Mouse (Mus musculus) thymus, postnatal 0 days (tissue): ENCODE measurements around the gene Rbm18. TPM values are rescaled to one million over a fixed set of nuclear protein-coding genes. Genes with fewer than 3 reads are reported as not detected.
A peak's percentile ranks its signal among the peaks of the same experiment; 100 is the strongest.
"Not testable (repeated sequence)": the region's sequence is repeated elsewhere in the genome, so short reads cannot be mapped to it uniquely, and the experiment has no call there.

Source experiments
- DNase-seq: peaks from one replicate; pipeline ENCODE4 v3.0.0-alpha.2; 2015; ENCODE audit warnings: low spot score
- polyA plus RNA-seq: library from polyadenylated mRNA; unstranded; fragments of >200 nt; fragmentation: Nextera tagmentation; extraction: Ambion mirVana; gene quantifications from 2 replicates; pipeline ENCODE4 v1.2.1, GENCODE M21; 2015

The Rbm18 gene
- 48.4 and 51.8 TPM in 2 replicates for polyA plus RNA-seq

DNA sequence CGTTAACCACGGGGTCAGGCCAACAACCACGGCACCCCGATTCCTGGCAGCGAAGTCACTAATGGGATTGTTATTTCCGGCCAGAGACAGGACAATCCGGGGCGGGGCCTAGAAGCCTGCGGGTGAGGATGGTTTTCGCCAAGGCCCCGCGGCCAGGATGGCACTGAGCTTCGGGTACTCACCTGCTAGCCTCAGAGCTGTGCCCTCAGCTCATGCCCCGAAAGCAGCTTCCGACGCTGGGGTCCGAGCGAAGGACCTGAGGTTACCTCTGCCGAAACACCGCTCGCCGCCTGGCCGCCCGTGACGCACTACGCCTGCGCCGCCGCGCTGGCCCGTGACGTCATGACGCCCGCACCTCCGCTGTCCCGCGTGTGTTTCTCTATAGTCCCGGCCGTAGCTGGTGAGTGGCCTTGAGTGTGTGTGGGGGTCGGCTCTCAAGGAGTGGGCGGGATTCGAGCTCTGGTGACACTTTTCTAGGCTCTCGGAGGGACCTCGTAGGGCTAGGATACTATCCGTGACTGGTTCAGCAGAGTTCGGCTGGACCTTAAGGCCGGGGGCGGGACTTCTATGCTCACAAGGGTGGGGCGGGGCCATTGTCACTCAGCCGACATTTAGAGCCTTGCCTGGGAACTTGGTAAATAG, at the start of gene Rbm18, which contains the start of gene Mrrf:
Gene Rbm18 (minus strand): TSS at position 474 of the 642 bp plus-strand sequence.
Gene Mrrf (plus strand): TSS at position 90 of the 642 bp plus-strand sequence.
- peak; percentile 90 for DNase-seq

DNA sequence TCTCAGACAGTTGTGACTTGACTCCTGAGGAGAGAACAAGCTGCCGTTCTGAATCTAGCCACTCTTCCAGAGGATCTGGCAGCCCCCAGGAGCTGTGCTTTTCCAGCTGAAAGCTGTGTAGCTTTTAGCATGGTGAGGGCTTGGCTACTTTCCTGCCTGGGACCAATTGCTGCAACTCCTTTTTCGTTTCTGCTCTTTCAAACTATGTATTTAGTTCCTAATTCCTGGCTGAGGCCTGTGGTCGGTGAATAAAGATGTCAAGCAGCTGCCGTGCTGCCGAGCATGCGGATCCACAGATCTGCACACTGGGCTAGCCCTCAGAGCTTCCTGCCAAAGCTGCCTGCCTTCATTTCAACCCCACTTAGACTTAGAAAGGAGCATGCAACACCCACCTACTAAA, 48.3 kb upstream of the Rbm18 start:
- no peak for DNase-seq

DNA sequence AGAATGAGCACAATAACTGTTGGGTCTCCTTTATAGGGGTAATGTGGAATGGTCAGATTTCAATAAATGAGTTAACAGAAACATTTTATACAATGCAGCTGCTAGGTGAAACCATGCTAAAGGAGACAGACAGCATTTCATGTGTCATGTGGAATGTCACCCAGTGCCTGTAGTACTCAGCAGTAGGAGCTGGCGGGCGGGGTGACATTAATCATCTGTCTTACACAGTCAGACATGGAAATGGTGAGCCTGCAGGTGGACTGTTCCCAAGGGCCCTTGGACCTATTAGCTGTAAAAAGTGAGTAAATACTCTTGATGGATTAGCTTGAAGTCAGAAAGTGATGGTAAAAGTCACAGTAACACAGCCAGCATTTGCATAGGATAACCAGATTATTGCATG, 47.6 kb upstream of the Rbm18 start:
- no peak for DNase-seq

DNA sequence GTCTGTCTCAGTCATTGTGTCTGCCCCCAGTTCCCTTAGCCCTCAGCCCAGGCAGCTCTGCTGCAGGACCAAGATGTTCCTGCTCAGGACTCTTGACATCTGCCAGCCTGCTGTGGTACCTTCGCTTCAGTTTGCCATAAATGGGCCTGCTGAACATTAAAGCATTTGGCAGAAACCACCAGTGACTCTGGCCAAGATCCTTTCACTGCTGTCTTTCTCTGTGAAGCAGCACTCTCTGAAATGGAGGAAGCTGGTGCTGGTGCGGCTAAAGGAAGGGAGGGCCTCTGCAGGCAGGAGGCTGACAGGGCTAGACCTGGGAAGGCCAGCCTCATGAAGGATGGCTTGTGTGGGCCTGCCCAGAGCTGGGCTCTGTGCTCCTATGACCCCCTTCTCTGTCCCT, 46.7 kb upstream of the Rbm18 start:
- DNase-seq: no peak

DNA sequence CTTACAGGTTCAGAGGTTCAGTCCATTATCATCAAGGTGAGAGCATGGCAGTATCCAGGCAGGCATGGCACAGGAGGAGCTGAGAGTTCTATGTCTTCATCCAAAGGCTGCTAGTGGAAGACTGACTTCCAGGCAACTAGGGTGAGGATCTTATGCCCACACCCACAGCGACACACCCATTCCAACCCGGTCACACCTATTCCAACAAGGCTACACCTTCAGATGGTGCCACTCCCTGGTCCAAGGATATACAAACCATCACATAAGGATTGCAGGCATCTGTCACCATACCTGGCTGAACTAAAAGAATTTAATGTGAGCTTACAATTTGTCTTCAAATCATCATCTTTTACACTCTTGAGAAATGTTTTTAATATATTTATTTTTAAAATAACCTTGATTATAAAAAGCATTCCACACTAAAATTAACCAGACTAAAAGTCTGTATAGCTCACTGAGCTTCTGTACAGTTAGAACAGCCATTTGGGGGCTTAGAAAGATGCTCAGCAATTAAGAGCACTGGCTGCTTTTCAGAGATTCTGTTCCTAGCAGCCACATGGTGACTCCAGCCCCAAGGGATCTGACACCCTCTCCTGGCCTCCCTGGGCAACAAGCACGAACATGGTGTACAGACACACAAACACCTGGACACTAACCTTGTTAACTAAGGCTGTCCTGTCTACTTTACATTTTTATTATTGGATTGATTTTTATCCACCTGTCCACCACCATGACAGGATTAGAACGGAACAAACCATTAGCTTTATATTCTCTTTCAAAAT, 45.2 kb upstream of the Rbm18 start:
- DNase-seq: not testable (repeated sequence)

DNA sequence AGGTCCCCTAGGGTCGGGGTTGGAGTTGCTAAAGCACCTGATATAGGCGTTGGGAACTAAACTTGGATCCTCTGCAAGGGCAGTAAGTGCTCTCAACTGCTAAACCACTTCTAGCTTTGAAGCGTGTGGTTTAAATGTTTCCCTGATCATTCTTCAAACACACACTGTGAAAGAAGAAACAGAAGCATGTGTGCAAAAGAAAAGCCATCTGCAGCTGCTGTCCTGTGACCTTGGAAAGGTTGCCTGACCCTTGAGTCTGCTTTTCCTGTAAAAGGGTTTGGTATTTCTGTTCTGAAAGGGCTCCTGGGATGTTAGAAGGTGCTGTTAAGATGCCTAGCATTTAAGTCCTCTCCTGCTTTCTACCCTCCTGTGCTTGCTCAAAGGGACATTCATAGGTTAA, 42.9 kb upstream of the Rbm18 start:
- no peak for DNase-seq

DNA sequence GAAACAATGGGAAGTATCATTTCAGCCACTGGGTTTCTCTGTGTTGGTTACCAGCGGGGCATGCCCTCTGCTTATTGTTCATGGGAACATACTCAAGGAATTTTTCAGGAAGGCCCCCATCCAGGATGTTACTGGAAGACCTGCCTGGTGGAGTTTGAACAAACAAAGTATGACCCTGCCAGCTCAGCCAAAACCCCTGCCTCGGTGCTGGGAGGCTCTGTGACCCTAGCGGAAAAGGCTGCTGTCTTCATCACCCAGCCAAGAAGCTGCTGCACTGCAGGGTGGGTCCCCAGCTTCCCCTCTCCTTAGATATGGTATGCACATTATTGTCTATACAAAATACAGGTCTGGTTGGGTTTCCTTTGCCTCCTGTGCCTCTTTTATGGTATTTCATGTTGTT, 36.0 kb upstream of the Rbm18 start:
- DNase-seq: no peak

DNA sequence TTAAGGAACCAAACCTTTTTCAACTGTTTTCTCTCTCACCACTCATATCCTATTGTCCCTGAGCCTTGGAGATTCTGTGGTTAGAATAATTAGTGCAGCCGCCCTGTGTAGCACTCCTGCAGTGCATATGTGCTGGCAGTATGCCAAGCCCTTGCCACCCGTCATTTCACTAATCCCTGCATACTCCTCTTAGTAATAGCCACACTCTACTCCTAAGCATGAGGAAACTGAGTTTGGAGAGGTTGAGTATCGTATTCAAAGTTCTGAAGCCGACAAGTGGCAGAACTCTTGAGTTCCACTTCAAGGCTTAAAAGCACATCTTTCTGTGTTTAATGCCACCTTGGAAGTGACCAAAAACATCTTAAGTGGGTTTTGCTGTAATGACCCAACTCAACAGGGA, 35.6 kb upstream of the Rbm18 start:
- DNase-seq: no peak

DNA sequence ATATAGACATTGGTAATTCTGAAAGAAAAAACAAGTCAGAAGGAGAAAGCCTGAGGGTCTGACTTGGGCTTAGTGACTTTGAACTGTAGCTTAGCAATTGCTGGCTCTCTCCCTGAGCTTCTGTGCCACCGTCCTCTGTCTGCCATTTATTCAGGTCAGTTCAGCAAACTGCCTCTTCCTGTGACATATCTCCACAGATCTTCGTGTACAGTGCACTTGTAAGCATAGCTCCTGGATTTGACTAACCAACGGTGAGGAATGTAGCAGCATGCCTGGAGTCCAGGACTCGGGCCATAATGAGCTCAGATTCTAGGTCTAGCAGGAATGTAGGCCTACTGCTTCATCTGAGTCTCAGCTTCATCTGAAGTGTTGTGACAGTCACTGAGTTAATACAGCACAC, 32.6 kb upstream of the Rbm18 start:
- DNase-seq: peak; percentile 28

DNA sequence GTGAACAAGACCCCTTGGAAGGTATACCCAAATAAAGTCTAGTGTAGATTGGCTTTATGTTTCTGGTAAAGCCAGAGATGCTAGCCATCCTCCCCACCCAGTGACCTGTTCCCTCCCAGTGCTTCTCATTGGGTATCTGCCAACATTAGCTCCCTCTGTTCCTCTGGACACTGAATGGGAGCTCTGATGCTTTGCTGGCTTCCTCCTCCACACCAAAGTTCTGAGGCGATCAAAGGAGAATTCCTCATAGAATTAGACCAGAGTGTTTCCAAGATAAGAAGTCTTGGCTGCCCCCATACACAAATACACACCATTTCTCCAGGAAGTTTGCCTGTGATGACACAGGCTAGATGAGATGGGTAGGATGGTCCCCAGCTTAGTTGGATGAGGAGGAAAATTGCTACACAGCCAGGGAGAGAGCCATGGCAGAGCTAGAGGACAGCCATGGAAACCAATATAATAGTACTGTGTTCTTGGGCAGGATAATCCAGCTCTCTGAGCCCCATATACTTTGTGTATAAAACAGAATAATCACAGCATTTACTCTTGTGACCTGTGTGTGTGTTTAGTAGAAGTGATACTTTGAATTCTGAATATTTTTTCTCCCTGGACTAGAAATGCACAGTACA, 31.5 kb upstream of the Rbm18 start:
- DNase-seq: no peak

DNA sequence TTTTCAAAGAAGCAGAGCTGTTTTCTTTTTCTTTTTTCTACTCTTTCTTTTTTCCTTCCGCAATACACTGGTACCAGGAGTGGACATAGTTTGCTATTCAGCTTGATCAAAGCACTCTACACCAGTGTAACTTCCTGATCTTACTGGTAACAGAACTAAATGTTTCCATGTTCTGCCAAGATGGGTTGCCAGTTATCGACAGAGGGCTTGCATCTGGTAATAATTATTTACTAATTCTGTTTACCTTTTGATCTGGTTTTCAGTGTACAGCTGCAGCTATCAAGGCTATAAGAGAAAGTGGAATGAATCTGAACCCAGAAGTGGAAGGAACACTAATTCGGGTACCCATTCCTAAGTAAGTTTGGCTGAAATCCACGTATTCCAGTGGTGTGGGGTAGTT, 22.8 kb upstream of the Rbm18 start:
- DNase-seq: no peak

DNA sequence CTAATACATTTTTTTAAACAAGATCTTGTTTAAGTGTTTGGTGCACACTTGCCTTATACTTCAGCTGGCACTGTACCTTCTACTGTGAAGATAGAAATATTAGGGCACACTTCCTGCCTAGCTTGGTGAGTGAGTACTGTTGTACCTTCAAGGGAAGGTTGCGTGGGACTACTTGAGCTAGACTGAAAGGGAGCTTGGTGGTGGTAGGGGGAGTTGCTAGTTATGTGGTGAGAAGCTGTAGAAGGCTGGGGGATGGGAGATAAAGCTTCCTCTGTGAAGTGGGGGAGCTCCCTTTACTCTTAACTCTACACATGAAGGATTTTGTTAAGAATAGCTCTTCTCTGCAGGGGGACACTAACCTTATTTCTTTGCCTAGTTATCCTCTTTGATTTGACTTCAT, 20.9 kb upstream of the Rbm18 start:
- DNase-seq: peak; percentile 63

DNA sequence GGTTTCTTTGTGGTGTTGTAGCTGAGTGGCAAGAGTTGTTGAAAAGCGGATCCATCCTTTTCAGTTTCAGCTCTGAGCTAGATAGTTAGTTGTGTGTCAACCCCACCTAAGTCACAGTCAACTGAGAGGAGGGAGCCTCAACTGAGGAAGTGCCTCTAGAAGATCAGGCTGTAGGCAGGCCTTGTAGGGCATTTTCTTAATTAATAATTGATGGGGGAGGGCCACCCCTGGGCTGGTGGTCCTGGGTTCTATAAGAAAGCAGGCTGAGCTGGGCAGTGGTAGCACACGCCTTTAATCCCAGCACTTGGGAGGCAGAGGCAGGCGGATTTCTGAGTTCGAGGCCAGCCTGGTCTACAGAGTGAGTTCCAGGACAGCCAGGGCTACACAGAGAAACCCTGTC, 15.8 kb upstream of the Rbm18 start:
- DNase-seq: not testable (repeated sequence)

DNA sequence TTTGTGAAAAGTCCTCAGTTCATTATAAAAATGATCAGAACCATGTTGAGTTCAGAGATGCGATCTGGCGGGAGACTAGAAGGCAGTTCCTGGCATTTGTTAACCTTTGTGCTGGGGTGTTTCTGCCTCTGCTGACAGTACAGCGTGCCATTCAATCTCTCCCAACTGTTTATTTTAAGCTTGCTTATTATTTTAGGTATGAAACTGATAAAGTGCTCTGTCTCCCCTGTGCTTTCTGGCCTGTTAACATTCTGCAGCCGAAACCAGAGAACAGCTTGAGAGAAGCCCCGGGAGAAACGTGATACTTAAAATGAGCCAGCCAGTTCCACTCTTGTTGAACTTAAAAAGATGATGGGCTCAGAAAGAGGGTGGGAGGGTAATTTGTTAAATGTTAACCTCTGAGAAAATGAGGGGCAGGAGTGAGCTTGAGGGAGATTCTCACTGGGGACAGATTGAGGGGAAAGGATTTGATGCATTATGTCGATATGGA, 12.3 kb upstream of the Rbm18 start:
- no peak for DNase-seq

DNA sequence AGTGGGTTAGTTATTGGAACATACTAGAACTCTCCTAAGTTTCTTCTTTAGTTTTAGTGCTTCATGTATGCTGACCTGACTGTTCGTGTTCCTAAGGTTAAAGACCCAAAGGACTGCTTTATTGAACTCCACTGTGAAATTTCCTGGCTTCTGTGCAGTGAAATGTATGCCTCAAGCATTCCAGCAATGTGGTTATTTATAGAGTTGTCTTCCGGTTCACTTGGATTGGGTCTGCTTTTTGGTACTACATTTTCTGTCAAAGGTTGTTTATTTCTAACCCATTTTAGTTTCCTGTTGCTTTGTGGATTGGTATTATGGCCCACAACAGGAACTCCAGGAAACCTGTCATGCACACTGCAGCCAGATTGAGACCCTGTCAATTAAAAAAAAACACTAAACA, 2.5 kb upstream of the Rbm18 start:
- no peak for DNase-seq

DNA sequence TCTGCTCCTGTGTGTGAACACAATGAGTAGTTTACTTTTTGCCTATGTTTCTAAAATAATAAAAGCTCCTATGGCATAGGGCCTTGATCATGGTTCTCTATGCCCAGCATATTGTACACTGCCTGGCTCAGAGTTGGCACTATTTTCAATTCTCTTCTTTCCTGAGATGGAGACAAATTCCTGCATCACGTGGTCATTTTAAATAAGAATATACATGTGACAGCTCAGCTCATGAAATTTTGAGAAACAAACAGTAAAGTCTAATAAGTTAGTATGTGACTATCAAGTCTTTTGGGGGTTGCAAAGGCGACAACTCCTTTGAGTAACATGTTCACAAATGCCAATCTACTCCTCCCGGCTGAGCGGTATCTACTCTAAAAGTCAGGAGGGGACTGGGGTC, 686 bp downstream of the Rbm18 start:
- no peak for DNase-seq

DNA sequence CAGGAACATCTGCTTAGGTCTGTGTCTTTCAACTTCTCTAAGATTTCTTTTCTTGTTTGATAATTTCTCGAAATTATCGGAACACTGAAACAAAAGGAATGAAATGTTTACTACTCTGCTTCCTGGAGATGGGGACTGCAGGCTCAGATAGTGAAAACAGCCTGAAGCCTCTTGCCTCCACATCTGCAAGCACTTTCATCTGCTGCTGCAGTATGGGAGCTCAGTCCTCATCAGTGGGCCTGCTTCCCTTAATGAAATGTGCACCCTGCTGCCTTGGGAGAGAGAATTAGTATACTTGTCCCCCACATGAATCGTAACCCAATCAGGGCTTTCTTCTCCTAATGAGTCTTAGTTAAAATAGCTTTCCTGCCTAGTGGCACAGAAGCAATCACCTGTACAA, 7.5 kb downstream of the Rbm18 start:
- no peak for DNase-seq

DNA sequence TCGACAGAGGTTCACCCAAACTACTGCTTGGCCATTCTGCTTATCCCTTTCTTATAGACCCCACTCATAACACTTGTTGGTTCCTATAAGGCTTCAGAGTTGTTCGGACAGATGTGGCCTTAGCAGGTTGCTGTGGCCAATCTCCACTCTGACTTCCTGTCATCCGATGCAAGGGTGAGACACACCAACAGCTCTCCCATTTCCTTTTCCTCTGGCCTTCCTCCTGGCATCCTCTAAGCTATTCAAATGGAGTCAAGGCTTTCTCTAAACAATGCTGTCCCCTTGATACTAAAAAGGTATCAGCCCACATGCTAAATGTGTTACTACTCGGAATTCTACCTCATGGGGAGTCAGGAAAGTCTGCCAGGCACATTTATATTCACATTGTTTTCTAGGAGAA, 8.6 kb downstream of the Rbm18 start:
- no peak for DNase-seq

DNA sequence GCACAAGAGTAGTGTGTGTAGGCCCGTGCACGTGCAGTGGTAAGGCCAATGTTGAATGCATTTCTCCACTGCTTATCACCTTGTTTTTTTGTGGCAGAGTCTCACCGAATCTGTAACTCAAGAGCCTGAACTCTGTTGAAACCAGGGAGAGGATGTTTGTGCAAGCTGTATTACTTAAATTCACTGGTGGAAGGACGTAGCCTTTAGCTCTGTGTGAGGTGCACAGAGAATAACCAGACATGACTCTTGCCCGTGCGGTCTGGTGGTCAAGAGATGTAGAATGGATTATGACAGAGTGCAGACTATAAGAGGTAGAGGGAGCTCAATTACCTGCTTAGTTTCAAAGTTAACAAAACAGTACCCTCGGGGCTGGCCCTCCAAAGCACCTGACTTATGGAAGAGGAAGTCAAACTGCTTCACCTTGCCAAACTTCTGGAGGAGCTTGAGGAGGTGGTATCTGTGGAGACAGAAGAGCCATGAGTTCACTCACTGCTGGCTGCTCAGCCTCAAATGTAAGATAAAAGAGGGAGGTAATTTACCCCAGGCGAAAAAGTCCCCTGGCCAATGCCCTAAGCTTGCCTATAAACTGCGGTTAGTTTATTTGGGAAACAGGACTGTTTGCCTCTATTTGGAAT, 9.7 kb downstream of the Rbm18 start:
- no peak for DNase-seq

DNA sequence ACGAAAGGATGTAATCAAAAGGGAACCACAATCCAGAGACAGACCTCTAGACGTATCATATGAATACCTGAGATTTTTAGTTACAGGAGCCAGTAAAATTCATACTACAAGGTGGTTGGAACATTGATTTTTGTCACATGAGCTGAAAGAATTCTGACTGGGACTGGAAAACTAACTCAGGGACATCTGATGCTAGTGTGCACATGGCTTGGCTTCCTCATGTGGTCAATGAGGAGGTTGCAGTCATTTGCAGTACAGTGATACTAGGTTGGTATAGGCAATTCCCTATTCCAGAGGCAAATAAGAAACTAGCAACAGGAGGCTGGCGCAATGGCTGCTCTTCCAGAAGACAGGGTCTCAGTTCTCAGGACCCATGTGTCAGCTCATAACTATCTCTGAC, 23.9 kb downstream of the Rbm18 start:
- no peak for DNase-seq

DNA sequence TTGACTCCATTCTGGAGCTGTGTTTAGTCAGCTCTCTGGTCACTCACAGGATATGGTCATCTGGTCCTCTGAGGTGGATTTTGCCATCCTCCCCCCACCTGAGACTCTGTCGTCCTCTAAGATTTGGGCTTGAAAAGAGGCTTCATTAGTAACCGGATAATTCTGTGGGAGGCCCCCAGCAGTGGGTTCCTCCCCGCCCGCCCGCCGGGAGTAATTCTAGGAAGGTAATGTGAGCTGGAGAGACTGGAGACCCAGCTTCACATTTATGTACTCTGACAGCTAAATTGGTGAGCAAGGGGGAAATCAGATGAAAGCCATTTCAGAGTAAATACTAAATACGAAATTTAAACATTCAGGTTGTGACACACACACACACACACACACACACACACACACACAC, 28.0 kb downstream of the Rbm18 start:
- no peak for DNase-seq
